Mouse (Mus musculus) hindbrain, embryonic 11.5 days (tissue): Measurements from ENCODE around the gene Pop5. TPM values are rescaled to one million over a fixed set of nuclear protein-coding genes. Genes with fewer than 3 reads are reported as not detected.

Source experiments
- ATAC-seq: fragments of 200-750 bp; cut with Nextera tagmentation; 2 replicates; pipeline ENCODE4 v1.8.0; 2017; ENCODE audit warnings: mild to moderate bottlenecking, moderate TSS enrichment, moderate library complexity; ENCODE audit not compliant: low FRiP score
- DNase-seq: peaks from one replicate; pipeline ENCODE4 v3.0.0-alpha.2; 2015; ENCODE audit warnings: low spot score
- H3K27ac ChIP-seq: fragments of 300-500 bp; sonication (generic); 2 replicates; pipeline ENCODE4 v1.5.1; 2014; ENCODE audit warnings: mild to moderate bottlenecking, low read depth, low read length
- H3K27me3 ChIP-seq: fragments of 300-500 bp; sonication (generic); 2 replicates; pipeline ENCODE4 v1.6.1; 2014; ENCODE audit warnings: mild to moderate bottlenecking, low read length, moderate library complexity, mixed read lengths; ENCODE audit not compliant: control insufficient read depth, insufficient read depth
- H3K36me3 ChIP-seq: fragments of 300-500 bp; sonication (generic); 2 replicates; pipeline ENCODE4 v1.6.1; 2014; ENCODE audit warnings: mild to moderate bottlenecking, low read length, moderate library complexity, mixed read lengths; ENCODE audit not compliant: control insufficient read depth, insufficient read depth
- H3K4me1 ChIP-seq: fragments of 300-500 bp; sonication (generic); replicated peaks from 2 replicates; pipeline ENCODE4 v1.6.1; 2014; ENCODE audit warnings: low read length, mixed read lengths; ENCODE audit not compliant: control insufficient read depth, insufficient read depth
- H3K4me2 ChIP-seq: fragments of 300-500 bp; sonication (generic); replicated peaks from 2 replicates; pipeline ENCODE4 v1.6.1; 2014; ENCODE audit warnings: mild to moderate bottlenecking, low read depth, low read length
- H3K4me3 ChIP-seq: fragments of 300-500 bp; sonication (generic); 2 replicates; pipeline ENCODE4 v1.5.1; 2014; ENCODE audit warnings: low read depth, low read length
- H3K9ac ChIP-seq: fragments of 300-500 bp; sonication (generic); 2 replicates; pipeline ENCODE4 v1.6.1; 2014; ENCODE audit warnings: low read depth, low read length
- H3K9me3 ChIP-seq: fragments of 300-500 bp; sonication (generic); 2 replicates; pipeline ENCODE4 v1.6.1; 2016; ENCODE audit warnings: low read length; ENCODE audit not compliant: control insufficient read depth
- WGBS: fragments of 180-500 bp; shearing (Covaris S2); extraction: QIAGEN DNeasy Blood & Tissue Kit; methylation state at CpG from one replicate; pipeline ENCODE4 v1.1.7; 2014; 5-methylcytosine and 5-hydroxymethylcytosine counted together
- polyA plus RNA-seq: library from polyadenylated mRNA; unstranded; fragments of >200 nt; fragmentation: Nextera tagmentation; extraction: Ambion mirVana; gene quantifications from 2 replicates; pipeline ENCODE4 v1.2.1, GENCODE M21; 2014

Pop5 gene
- polyA plus RNA-seq, 1 experiment from 2014 or later = 104 TPM

- DNase-seq (peak; percentile 25), ATAC-seq (no peak)
- Histone ChIP-seq H3K4me1 (no peaks in the 10 kb centered on the region; the same call in none of the 2 replicates), H3K4me3 (peak overlapping the region; percentile 63), H3K9me3 (no peaks in the 10 kb centered on the region), H3K4me2 (peak overlapping the region; percentile 85), H3K9ac (no peak overlapping the region; the same call in 1 of the 2 replicates), H3K27ac (no peak overlapping the region), H3K36me3 (peaks cover 20% of the 10 kb centered on the region), H3K27me3 (peaks cover 11% of the 10 kb centered on the region)
- WGBS = 6% methylated on average over 11 of the region's 11 CpGs
Observed at GRCm38 (mm10) chr5:115238729-115239195, 3.1 kb downstream of the Pop5 start.

GRCm38 (mm10) chr5:115240191-115240590 is 4.6 kb downstream of the Pop5 start:
- Histone ChIP-seq H3K4me2 (no peak overlapping the region), H3K27ac (no peak overlapping the region), H3K4me3 (no peak overlapping the region), H3K4me1 (no peaks in the 10 kb centered on the region; the same call in none of the 2 replicates), H3K9me3 (no peaks in the 10 kb centered on the region), H3K27me3 (peaks cover 3% of the 10 kb centered on the region), H3K36me3 (peaks cover 27% of the 10 kb centered on the region), H3K9ac (no peak overlapping the region)
- 89% methylated on average over 11 of the region's 11 CpGs for WGBS
- no peak for DNase-seq
- no peak for ATAC-seq

- Histone ChIP-seq H3K36me3 (peaks cover 16% of the 10 kb centered on the region), H3K27ac (no peak overlapping the region), H3K9me3 (no peaks in the 10 kb centered on the region), H3K4me1 (no peaks in the 10 kb centered on the region), H3K9ac (no peak overlapping the region), H3K4me2 (no peak overlapping the region), H3K27me3 (no peaks in the 10 kb centered on the region), H3K4me3 (no peak overlapping the region)
- DNase-seq (no peak), ATAC-seq (no peak)
- WGBS = 90% methylated on average over 1 of the region's 1 CpGs
Observed at GRCm38 (mm10) chr5:115255472-115255871, 19.8 kb downstream of the Pop5 start.

- Histone ChIP-seq H3K4me3 (no peak overlapping the region), H3K9me3 (no peaks in the 10 kb centered on the region), H3K9ac (no peak overlapping the region), H3K27me3 (no peaks in the 10 kb centered on the region), H3K4me2 (no peak overlapping the region), H3K36me3 (peaks cover 7% of the 10 kb centered on the region), H3K27ac (no peak overlapping the region), H3K4me1 (no peaks in the 10 kb centered on the region)
- 91% methylated on average over 10 of the region's 10 CpGs for WGBS
- ATAC-seq = no peak
- DNase-seq = no peak
Observed at GRCm38 (mm10) chr5:115256909-115257546, 21.4 kb downstream of the Pop5 start.

- H3K9me3 ChIP-seq = no peaks in the 10 kb centered on the region
- H3K27ac ChIP-seq = no peak overlapping the region
- no peaks in the 10 kb centered on the region for H3K4me1 ChIP-seq
- no peak overlapping the region for H3K4me2 ChIP-seq
- WGBS = 92% methylated on average over 6 of the region's 6 CpGs
- peaks cover 12% of the 10 kb centered on the region for H3K36me3 ChIP-seq
- H3K27me3 ChIP-seq = no peaks in the 10 kb centered on the region
- no peak overlapping the region for H3K4me3 ChIP-seq
- DNase-seq (no peak), ATAC-seq (no peak)
- H3K9ac ChIP-seq = no peak overlapping the region
Observed at GRCm38 (mm10) chr5:115260356-115260755, 24.7 kb downstream of the Pop5 start.

GRCm38 (mm10) chr5:115261141-115261540 is 25.5 kb downstream of the Pop5 start:
- no peak for DNase-seq
- Histone ChIP-seq H3K4me3 (no peak overlapping the region), H3K27ac (no peak overlapping the region), H3K4me1 (no peaks in the 10 kb centered on the region), H3K4me2 (no peak overlapping the region), H3K9me3 (no peaks in the 10 kb centered on the region), H3K36me3 (peaks cover 12% of the 10 kb centered on the region; the same call in 1 of the 2 replicates), H3K27me3 (no peaks in the 10 kb centered on the region), H3K9ac (no peak overlapping the region)
- no peak for ATAC-seq
- 91% methylated on average over 8 of the region's 8 CpGs for WGBS

GRCm38 (mm10) chr5:115261880-115262279 is 26.2 kb downstream of the Pop5 start:
- WGBS = 93% methylated on average over 1 of the region's 1 CpGs
- no peak overlapping the region for H3K9ac ChIP-seq
- H3K4me2 ChIP-seq = no peak overlapping the region
- no peak overlapping the region for H3K27ac ChIP-seq
- ATAC-seq = no peak
- H3K4me3 ChIP-seq = no peak overlapping the region
- H3K27me3 ChIP-seq = no peaks in the 10 kb centered on the region
- DNase-seq = no peak
- peaks cover 7% of the 10 kb centered on the region; the same call in 1 of the 2 replicates for H3K36me3 ChIP-seq
- H3K4me1 ChIP-seq = no peaks in the 10 kb centered on the region
- H3K9me3 ChIP-seq = no peaks in the 10 kb centered on the region

GRCm38 (mm10) chr5:115262502-115263291 is 27.1 kb downstream of the Pop5 start:
- no peaks in the 10 kb centered on the region for H3K27me3 ChIP-seq
- no peak overlapping the region for H3K4me2 ChIP-seq
- H3K9ac ChIP-seq = no peak overlapping the region
- ATAC-seq (no peak), DNase-seq (no peak)
- no peak overlapping the region for H3K4me3 ChIP-seq
- H3K4me1 ChIP-seq = no peaks in the 10 kb centered on the region
- H3K36me3 ChIP-seq = 0 out of 2 replicates have a peak, but pooled peaks cover 7% of the 10 kb centered on the region
- H3K27ac ChIP-seq = no peak overlapping the region
- WGBS = 95% methylated on average over 14 of the region's 14 CpGs
- H3K9me3 ChIP-seq = no peaks in the 10 kb centered on the region
